Comparison of ENCODE assay signal across 9 mouse cellular contexts in the genomic region with DNA sequence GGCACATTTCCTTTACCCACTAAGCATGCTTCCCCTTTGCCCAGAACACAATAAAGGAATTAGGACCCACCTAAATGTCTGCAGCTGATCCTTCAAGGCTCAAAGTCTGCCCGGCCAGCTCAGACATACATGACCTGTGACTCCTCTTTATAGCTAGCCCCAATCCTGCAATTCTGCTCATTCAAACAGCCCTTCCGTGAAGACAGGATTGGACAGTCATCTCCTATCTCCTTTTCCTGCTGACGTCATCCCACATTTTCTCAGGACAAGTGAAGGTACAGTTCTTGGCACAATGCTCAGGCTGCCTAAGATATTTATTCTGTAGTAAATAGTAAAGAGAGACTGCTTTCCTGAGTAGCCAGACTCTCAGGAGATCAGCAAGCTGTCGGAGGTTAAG. TPM values are rescaled to one million over a fixed set of nuclear protein-coding genes. Genes with fewer than 3 reads are reported as not detected.
DNase-seq lines count a peak whose midpoint lies in the region; ATAC-seq and TF ChIP-seq lines count a peak whose summit lies in the region.
"Had no signal": no experiment of that assay in that cellular context is flagged by ENCODE, and none has a peak within 500 bp of the region (broad histone marks: within the 10 kb centered on the region; RNA-seq: fewer than 3 reads in every experiment).

No protein-coding gene starts in this region.

- WGBS in kidney, embryonic 15.5 days, result 38% methylated on average over 4 of the region's 4 CpGs
- WGBS in limb, embryonic 12.5 days, result 36% methylated on average over 4 of the region's 4 CpGs

- H3K36me3 ChIP-seq in kidney, embryonic 15.5 days, result no peaks in the 10 kb centered on the region
- H3K36me3 ChIP-seq in limb, embryonic 12.5 days, result no peaks in the 10 kb centered on the region
- H3K36me3 ChIP-seq in myocyte (ENCODE audit: control insufficient read depth, insufficient read depth), result no peaks in the 10 kb centered on the region

- no peak for ATAC-seq in kidney, embryonic 15.5 days (replicated peaks; ENCODE audit: low FRiP score)
- peak; percentile 67 for ATAC-seq in erythroid progenitor cell, adult 5-6 weeks (replicated peaks; ENCODE audit: low FRiP score, poor library complexity, severe bottlenecking)
- no peak for ATAC-seq in limb, embryonic 12.5 days (ENCODE audit: insufficient number of reproducible peaks, insufficient read depth, low FRiP score, low TSS enrichment, low read depth)

- TF ChIP-seq POLR2A in myocyte (IDR thresholded peaks at IDR 0.05; ENCODE audit: insufficient read length, low read depth), result no peak

- H3K4me1 ChIP-seq in kidney, embryonic 15.5 days, result peaks cover 65% of the 10 kb centered on the region
- H3K4me1 ChIP-seq in limb, embryonic 12.5 days (replicated peaks), result peaks cover 63% of the 10 kb centered on the region

- no peaks in the 10 kb centered on the region for H3K27me3 ChIP-seq in kidney, embryonic 15.5 days
- peaks cover 10% of the 10 kb centered on the region; the same call in 1 of the 2 replicates for H3K27me3 ChIP-seq in limb, embryonic 12.5 days
- H3K27me3 ChIP-seq in myocyte (ENCODE audit: control insufficient read depth, insufficient read depth, insufficient read length), result no peaks in the 10 kb centered on the region

- H3K9me3 ChIP-seq in kidney, embryonic 15.5 days (replicated peaks), result no peaks in the 10 kb centered on the region
- no peaks in the 10 kb centered on the region for H3K9me3 ChIP-seq in limb, embryonic 12.5 days

- H3K4me3 ChIP-seq in kidney, embryonic 15.5 days (replicated peaks), result peak overlapping the region; percentile 90
- peak overlapping the region; percentile 84 for H3K4me3 ChIP-seq in limb, embryonic 12.5 days (replicated peaks)
- peak overlapping the region; percentile 72 for H3K4me3 ChIP-seq in myocyte

- H3K4me2 ChIP-seq in kidney, embryonic 15.5 days, result peak overlapping the region; percentile 78
- peak overlapping the region; percentile 80 for H3K4me2 ChIP-seq in limb, embryonic 12.5 days
- peak overlapping the region; percentile 91 for H3K4me2 ChIP-seq in myocyte (ENCODE audit: low read depth)

- no peak for DNase-seq in kidney, postnatal 25 days
- DNase-seq in testis, postnatal 14 days (ENCODE audit: low spot score), result no peak
- DNase-seq in spleen, postnatal 36 days (ENCODE audit: low spot score in 2 of 2), result no peak
- no peak for DNase-seq in kidney, adult 9 months
- DNase-seq: gastrocnemius, postnatal 36 days had no signal

- peak overlapping the region; percentile 94 for H3K27ac ChIP-seq in kidney, embryonic 15.5 days
- H3K27ac ChIP-seq in limb, embryonic 12.5 days, result 0 out of 2 replicates have a peak overlapping the region, but pooled peaks have one; percentile 94

- no peak overlapping the region for H3ac ChIP-seq in myocyte (ENCODE audit: control insufficient read depth, insufficient read length)

- H3K79me2 ChIP-seq in myocyte (ENCODE audit: control insufficient read depth, insufficient read depth), result peaks cover 48% of the 10 kb centered on the region

- H3K9ac ChIP-seq in kidney, embryonic 15.5 days, result peak overlapping the region; percentile 88; the same call in 1 of the 2 replicates
- peak overlapping the region; percentile 87; the same call in 1 of the 2 replicates for H3K9ac ChIP-seq in limb, embryonic 12.5 days (replicated peaks)

TF ChIP-seq in myocyte, 11 proteins besides CTCF, POLR2A, EP300 and RAD21:
- no peak for TF ChIP-seq TCF12 (IDR thresholded peaks at IDR 0.05; ENCODE audit: insufficient read depth, poor library complexity, severe bottlenecking)
- no peak for TF ChIP-seq REST (IDR thresholded peaks at IDR 0.05; ENCODE audit: insufficient read depth, insufficient read length)
- no peak for TF ChIP-seq E2F4 (IDR thresholded peaks at IDR 0.05; ENCODE audit: insufficient read depth)
- TF ChIP-seq CEBPB (IDR thresholded peaks at IDR 0.05; ENCODE audit: insufficient read depth, poor library complexity, severe bottlenecking), result no peak
- no peak for TF ChIP-seq USF1 (IDR thresholded peaks at IDR 0.05; ENCODE audit: low read depth)
- TF ChIP-seq POLR2AphosphoS2 (IDR thresholded peaks at IDR 0.05; ENCODE audit: insufficient read length, low read depth), result no peak
- no peak for TF ChIP-seq TCF3 (IDR thresholded peaks at IDR 0.05; ENCODE audit: insufficient read length, low read depth)
- TF ChIP-seq MYOD1 (IDR thresholded peaks at IDR 0.05; ENCODE audit: control insufficient read depth in 1 of 3, insufficient read length in 2 of 3, low read depth in 2 of 3), result no peak
- TF ChIP-seq MAX (IDR thresholded peaks at IDR 0.05; ENCODE audit: low read depth), result no peak
- TF ChIP-seq SRF (IDR thresholded peaks at IDR 0.05; ENCODE audit: control insufficient read depth, insufficient read length, low read depth), result no peak
- TF ChIP-seq MYOG (IDR thresholded peaks at IDR 0.05; ENCODE audit: control insufficient read depth in 1 of 3, insufficient read depth in 1 of 3, insufficient read length in 2 of 3, low read depth in 2 of 3), result no peak
TF ChIP-seq in myocyte: peak in this region for 0.

RNA-seq across cellular contexts. Expression of a gene that starts 1.6 kb away (rescaled TPM):
- 8.7 and 10.8 TPM in 2 replicates for polyA plus RNA-seq in kidney, embryonic 15.5 days (2015; fragmentation: Nextera tagmentation; extraction: Ambion mirVana)
- 20.9 and 23.5 TPM in 2 replicates for total RNA-seq in erythroid progenitor cell, adult 5-6 weeks (2015; ENCODE audit: low replicate concordance)
- total RNA-seq in erythroid progenitor cell, adult 5-6 weeks (2017; ENCODE audit: low replicate concordance), result 29.0 and 51.1 TPM in 2 replicates
- polyA plus RNA-seq in limb, embryonic 12.5 days (2016; fragmentation: Nextera tagmentation; extraction: Ambion mirVana), result 7.0 and 8.6 TPM in 2 replicates
- polyA plus RNA-seq in myocyte (2012; fragmentation: generic; extraction: Trizol), result 13.7 TPM
